Mouse (Mus musculus): Measurements from ENCODE around the gene Ctdspl. TPM values are rescaled to one million over a fixed set of nuclear protein-coding genes. Genes with fewer than 3 reads are reported as not detected.
A peak's percentile ranks its signal among the peaks of the same experiment; 100 is the strongest.

The Ctdspl gene
- polyA plus RNA-seq, 1 experiment, result 29.3 TPM

- H3K4me1 ChIP-seq (ENCODE audit: control insufficient read depth, insufficient read depth, insufficient read length, low read length), result peaks cover 11% of the 10 kb centered on the region
- H3K36me3 ChIP-seq (ENCODE audit: control insufficient read depth, insufficient read depth, low read length), result no peaks in the 10 kb centered on the region
- H3K27me3 ChIP-seq (ENCODE audit: control insufficient read depth, insufficient read depth, low read length), result peaks cover 17% of the 10 kb centered on the region
- H3K27ac ChIP-seq (ENCODE audit: insufficient read depth, low read depth, low read length), result no peak overlapping the region
- WGBS, result 71% methylated on average over 12 of the region's 12 CpGs
- H3K4me3 ChIP-seq (ENCODE audit: low read depth, low read length), result no peak overlapping the region
- TF ChIP-seq POLR2A (IDR thresholded peaks at IDR 0.05; ENCODE audit: low read depth, low read length) (no peak), CTCF (IDR thresholded peaks at IDR 0.05; ENCODE audit: extremely low read depth, insufficient read length, insufficient replicate concordance, low read depth, low read length) (no peak)
These were observed 165.5 kb downstream of the Ctdspl start for GRCm38 (mm10) chr9:119091581-119092310.

- 3% methylated on average over 45 of the region's 45 CpGs for WGBS
- no peak for TF ChIP-seq CTCF (IDR thresholded peaks at IDR 0.05; ENCODE audit: extremely low read depth, insufficient read length, insufficient replicate concordance, low read depth, low read length)
- TF ChIP-seq POLR2A (IDR thresholded peaks at IDR 0.05; ENCODE audit: low read depth, low read length), result no peak
- Histone ChIP-seq H3K4me1 (ENCODE audit: control insufficient read depth, insufficient read depth, insufficient read length, low read length) (peaks cover 7% of the 10 kb centered on the region), H3K27me3 (ENCODE audit: control insufficient read depth, insufficient read depth, low read length) (peaks cover 17% of the 10 kb centered on the region), H3K27ac (ENCODE audit: insufficient read depth, low read depth, low read length) (no peak overlapping the region), H3K36me3 (ENCODE audit: control insufficient read depth, insufficient read depth, low read length) (no peaks in the 10 kb centered on the region), H3K4me3 (ENCODE audit: low read depth, low read length) (peak overlapping the region; percentile 61)
These were observed 166.5 kb downstream of the Ctdspl start for GRCm38 (mm10) chr9:119092473-119093418.

Other genes with a start within 250 kb of the Ctdspl start
- 4.3 and 27.0 TPM in 2 replicates for gene Vill, start 126.3 kb downstream of the Ctdspl start, polyA plus RNA-seq (2012; rRNA removed)
- 12.0 and 55.3 TPM in 2 replicates for gene Plcd1, start 167.0 kb downstream of the Ctdspl start, polyA plus RNA-seq (2012; rRNA removed)
- 0.16 and 0.20 TPM in 2 replicates for gene Dlec1, start 176.0 kb downstream of the Ctdspl start, polyA plus RNA-seq (2012; rRNA removed)
- gene Acaa1b, start 230.6 kb downstream of the Ctdspl start, polyA plus RNA-seq (2012; rRNA removed), result 15.6 and 15.8 TPM in 2 replicates
- not detected in 2 replicates for gene Gm47289, start 232.7 kb downstream of the Ctdspl start, polyA plus RNA-seq (2012; rRNA removed)

Measured in small intestine, adult 2 months (tissue).